Mouse (Mus musculus) central nervous system, embryonic 18 days (tissue): ENCODE results near the gene Olfr111. TPM values are rescaled to one million over a fixed set of nuclear protein-coding genes. Genes with fewer than 3 reads are reported as not detected.

Experiments used
- polyA plus RNA-seq: library from polyadenylated mRNA; depleted of rRNA; stranded (reverse); fragments of >200 nt; gene quantifications from 2 replicates; pipeline ENCODE4 v1.2.3, GENCODE M21; 2012; rRNA removed

Olfr111 gene
- 0.04 and 0.05 TPM in 2 replicates for polyA plus RNA-seq

GRCm38 (mm10) chr17:37507730-37508129 lies at the start of gene Olfr111:
Gene Olfr111 (plus strand): TSS chr17:37508030.

GRCm38 (mm10) chr17:37458616-37459015 lies 49.2 kb upstream of the Olfr111 start, which contains the start of gene Olfr109:
Gene Olfr109 (plus strand): TSS chr17:37458916.

GRCm38 (mm10) chr17:37483452-37483851 lies 24.4 kb upstream of the Olfr111 start, which contains the start of gene H2-M2:
Gene H2-M2 (minus strand): TSS chr17:37483552.

GRCm38 (mm10) chr17:37491930-37492518 lies 15.8 kb upstream of the Olfr111 start, which contains the start of gene Olfr110:
Gene Olfr110 (plus strand): TSS chr17:37492468.

GRCm38 (mm10) chr17:37569351-37569750 lies 61.5 kb downstream of the Olfr111 start, which contains the start of gene Olfr112:
Gene Olfr112 (minus strand): TSS chr17:37569451.

GRCm38 (mm10) chr17:37577563-37577962 lies 69.7 kb downstream of the Olfr111 start, which contains the start of gene Olfr113:
Gene Olfr113 (minus strand): TSS chr17:37577663.

Other genes with a start within 250 kb of the Olfr111 start
- not detected in 2 replicates for gene Olfr98, start 244.3 kb upstream of the Olfr111 start, polyA plus RNA-seq
- gene H2-M3, start 237.8 kb upstream of the Olfr111 start, polyA plus RNA-seq, result 0.83 and 0.98 TPM in 2 replicates
- not detected in 2 replicates for gene Olfr99, start 224.6 kb upstream of the Olfr111 start, polyA plus RNA-seq
- gene Olfr101, start 203.7 kb upstream of the Olfr111 start, polyA plus RNA-seq, result not detected in 2 replicates
- gene Olfr102, start 191.0 kb upstream of the Olfr111 start, polyA plus RNA-seq, result not detected in 2 replicates
- gene Olfr103, start 168.3 kb upstream of the Olfr111 start, polyA plus RNA-seq, result not detected in 2 replicates
- not detected in 2 replicates for gene Olfr104-ps, start 148.4 kb upstream of the Olfr111 start, polyA plus RNA-seq
- not detected in 2 replicates for gene Olfr105-ps, start 129.0 kb upstream of the Olfr111 start, polyA plus RNA-seq
- gene Olfr106-ps, start 117.6 kb upstream of the Olfr111 start, polyA plus RNA-seq, result not detected in 2 replicates
- gene Olfr107, start 108.8 kb upstream of the Olfr111 start, polyA plus RNA-seq, result not detected in 2 replicates
- not detected in 2 replicates for gene Olfr108, start 62.5 kb upstream of the Olfr111 start, polyA plus RNA-seq
- gene Olfr109, start 49.1 kb upstream of the Olfr111 start, polyA plus RNA-seq, result not detected in 2 replicates
- gene H2-M2, start 24.5 kb upstream of the Olfr111 start, polyA plus RNA-seq, result not detected in 2 replicates
- gene Olfr110, start 15.6 kb upstream of the Olfr111 start, polyA plus RNA-seq, result 0.03 TPM in 1 of 2 replicates, not detected in the other
- gene Olfr112, start 61.4 kb downstream of the Olfr111 start, polyA plus RNA-seq, result not detected in 2 replicates
- gene Olfr113, start 69.6 kb downstream of the Olfr111 start, polyA plus RNA-seq, result not detected in 2 replicates
- not detected in 2 replicates for gene Olfr114, start 84.7 kb downstream of the Olfr111 start, polyA plus RNA-seq
- not detected in 2 replicates for gene Olfr115, start 119.1 kb downstream of the Olfr111 start, polyA plus RNA-seq
- not detected in 2 replicates for gene Olfr116, start 119.2 kb downstream of the Olfr111 start, polyA plus RNA-seq
- gene Olfr117, start 155.8 kb downstream of the Olfr111 start, polyA plus RNA-seq, result not detected in 2 replicates
- gene Olfr118, start 159.0 kb downstream of the Olfr111 start, polyA plus RNA-seq, result not detected in 2 replicates
- gene Olfr119, start 188.5 kb downstream of the Olfr111 start, polyA plus RNA-seq, result not detected in 2 replicates
- not detected in 2 replicates for gene Olfr120, start 213.8 kb downstream of the Olfr111 start, polyA plus RNA-seq
- not detected in 2 replicates for gene Olfr121, start 240.8 kb downstream of the Olfr111 start, polyA plus RNA-seq